Mouse (Mus musculus) forebrain, postnatal 0 days (tissue): ENCODE results near the gene Plk1. TPM values are rescaled to one million over a fixed set of nuclear protein-coding genes. Genes with fewer than 3 reads are reported as not detected.

ENCODE experiments used
- ATAC-seq: fragments of 200-750 bp; cut with Nextera tagmentation; 2 replicates; pipeline ENCODE4 v1.8.0; 2017; ENCODE audit warnings: mild to moderate bottlenecking, moderate library complexity
- DNase-seq: peaks from one replicate; pipeline ENCODE4 v3.0.0-alpha.2; 2015
- H3K27ac ChIP-seq: fragments of 300-500 bp; sonication (generic); 2 replicates; pipeline ENCODE4 v1.5.1; 2014; ENCODE audit warnings: low read depth, mild to moderate bottlenecking, antibody characterized with exemption, low read length, moderate library complexity, mixed read lengths
- H3K27me3 ChIP-seq: fragments of 300-500 bp; sonication (generic); 2 replicates; pipeline ENCODE4 v1.6.1; 2014; ENCODE audit warnings: mild to moderate bottlenecking, low read length, mixed read lengths; ENCODE audit not compliant: insufficient read depth
- H3K36me3 ChIP-seq: fragments of 300-500 bp; sonication (generic); 2 replicates; pipeline ENCODE4 v1.6.1; 2014; ENCODE audit warnings: mild to moderate bottlenecking, moderate library complexity; ENCODE audit not compliant: insufficient read depth
- H3K4me1 ChIP-seq: fragments of 300-500 bp; sonication (generic); 2 replicates; pipeline ENCODE4 v1.6.1; 2014; ENCODE audit warnings: antibody characterized with exemption; ENCODE audit not compliant: insufficient read depth
- H3K4me2 ChIP-seq: fragments of 300-500 bp; sonication (generic); 2 replicates; pipeline ENCODE4 v1.6.1; 2014; ENCODE audit warnings: low read depth, mild to moderate bottlenecking, moderate library complexity
- H3K4me3 ChIP-seq: fragments of 300-500 bp; sonication (generic); 2 replicates; pipeline ENCODE4 v1.5.1; 2014; ENCODE audit warnings: low read depth, low read length, mixed read lengths
- H3K9ac ChIP-seq: fragments of 300-500 bp; sonication (generic); 2 replicates; pipeline ENCODE4 v1.6.1; 2014; ENCODE audit warnings: mild to moderate bottlenecking
- H3K9me3 ChIP-seq: fragments of 300-500 bp; sonication (generic); 2 replicates; pipeline ENCODE4 v1.6.1; 2016; ENCODE audit warnings: low read length
- CTCF ChIP-seq: sonication (generic); IDR thresholded peaks from 2 replicates; pipeline ENCODE4 v1.5.1; 2016; ENCODE audit warnings: antibody characterized with exemption, control low read depth, low read depth
- WGBS: fragments of 180-500 bp; shearing (Covaris S2); extraction: QIAGEN DNeasy Blood & Tissue Kit; methylation state at CpG from one replicate; pipeline ENCODE4 v1.1.7; 2014; 5-methylcytosine and 5-hydroxymethylcytosine counted together
- polyA plus RNA-seq: library from polyadenylated mRNA; unstranded; fragments of >200 nt; fragmentation: Nextera tagmentation; extraction: Ambion mirVana; gene quantifications from 2 replicates; pipeline ENCODE4 v1.2.1, GENCODE M21; 2015
- total RNA-seq: library from RNA; depleted of rRNA; stranded (reverse); fragments of >200 nt; gene quantifications from 2 replicates; pipeline ENCODE4 v1.2.3, GENCODE M21; 2014

The Plk1 gene
- total and polyA plus RNA-seq, 2 experiments from 2014 or later: 7.3 to 10.5 TPM

DNA sequence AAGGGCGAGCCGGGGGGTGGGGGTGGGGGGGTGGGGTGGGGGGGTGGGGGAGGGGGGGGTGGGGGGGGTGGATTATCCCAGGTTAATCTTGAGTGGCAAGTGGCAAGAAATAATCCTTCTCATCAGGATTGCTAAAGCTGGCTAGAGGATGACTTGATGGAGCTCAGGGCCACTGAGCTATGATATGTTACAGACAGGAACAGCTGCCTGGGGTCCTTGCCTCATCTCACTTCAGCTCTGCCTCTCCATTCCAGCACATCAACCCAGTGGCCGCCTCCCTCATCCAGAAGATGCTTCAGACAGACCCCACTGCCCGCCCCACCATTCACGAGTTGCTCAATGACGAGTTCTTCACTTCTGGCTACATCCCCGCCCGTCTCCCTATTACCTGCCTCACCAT lies 4.5 kb downstream of the Plk1 start:
- Histone ChIP-seq H3K36me3 (peaks cover 1% of the 10 kb centered on the region), H3K27ac (no peak overlapping the region), H3K4me3 (no peak overlapping the region), H3K27me3 (no peaks in the 10 kb centered on the region), H3K9ac (no peak overlapping the region), H3K4me2 (no peak overlapping the region), H3K4me1 (peaks cover 5% of the 10 kb centered on the region), H3K9me3 (no peaks in the 10 kb centered on the region)
- 89% methylated on average over 8 of the region's 8 CpGs for whole genome bisulfite sequencing
- DNase-seq: no peak
- TF ChIP-seq CTCF: no peak
- ATAC-seq: no peak

DNA sequence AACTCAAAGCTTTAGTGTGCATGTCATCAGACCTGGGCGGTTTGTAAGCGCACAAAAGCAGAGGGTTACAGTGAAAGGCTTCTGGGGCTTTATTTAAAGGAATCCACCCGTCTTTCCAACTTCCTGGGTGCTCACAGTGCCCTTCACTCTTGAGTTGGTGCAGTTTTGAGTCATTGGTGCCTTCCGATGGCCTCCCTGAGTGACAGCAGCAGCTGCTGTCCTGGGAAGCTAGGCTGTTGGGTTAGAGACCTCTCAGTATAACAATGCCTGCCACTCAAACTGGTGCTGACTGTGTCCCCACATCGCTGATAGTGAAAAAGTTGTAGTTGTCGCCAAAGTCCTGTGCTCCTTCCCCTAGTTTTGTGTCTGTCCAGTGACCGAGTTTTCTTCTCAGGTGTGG lies 8.0 kb downstream of the Plk1 start:
- WGBS: 86% methylated on average over 7 of the region's 7 CpGs
- no peaks in the 10 kb centered on the region for H3K9me3 ChIP-seq
- DNase-seq (no peak), ATAC-seq (no peak)
- no peak overlapping the region for H3K4me2 ChIP-seq
- no peaks in the 10 kb centered on the region for H3K27me3 ChIP-seq
- peaks cover 6% of the 10 kb centered on the region for H3K36me3 ChIP-seq
- no peak overlapping the region for H3K4me3 ChIP-seq
- H3K4me1 ChIP-seq: no peaks in the 10 kb centered on the region
- H3K9ac ChIP-seq: no peak overlapping the region
- no peak overlapping the region for H3K27ac ChIP-seq
- TF ChIP-seq CTCF: no peak

DNA sequence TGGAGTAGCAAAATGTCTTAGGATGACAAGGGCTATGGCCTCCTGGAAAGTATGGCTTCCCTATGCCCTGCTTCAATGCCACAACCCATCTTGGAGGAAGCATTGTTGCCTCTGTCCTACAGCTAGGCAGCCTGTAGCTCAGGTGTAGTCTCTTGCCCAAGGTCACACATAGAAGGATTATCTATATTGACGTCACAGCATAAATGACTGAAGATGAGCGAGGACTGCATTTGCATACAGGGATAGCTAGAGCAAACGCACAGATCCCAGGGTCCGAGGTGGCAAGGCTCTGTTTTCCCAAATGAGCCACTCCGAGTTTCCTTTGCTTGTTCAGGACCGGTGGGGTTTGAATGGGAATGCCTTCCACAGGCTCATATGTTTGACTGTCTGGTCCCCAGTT lies 11.5 kb downstream of the Plk1 start:
- no peak for DNase-seq
- no peak for ATAC-seq
- Histone ChIP-seq H3K27ac (no peak overlapping the region), H3K4me3 (no peak overlapping the region), H3K4me1 (no peaks in the 10 kb centered on the region), H3K4me2 (no peak overlapping the region), H3K9ac (no peak overlapping the region), H3K27me3 (no peaks in the 10 kb centered on the region), H3K9me3 (no peaks in the 10 kb centered on the region), H3K36me3 (peaks cover 6% of the 10 kb centered on the region)
- TF ChIP-seq CTCF: no peak
- 81% methylated on average over 6 of the region's 6 CpGs for WGBS

DNA sequence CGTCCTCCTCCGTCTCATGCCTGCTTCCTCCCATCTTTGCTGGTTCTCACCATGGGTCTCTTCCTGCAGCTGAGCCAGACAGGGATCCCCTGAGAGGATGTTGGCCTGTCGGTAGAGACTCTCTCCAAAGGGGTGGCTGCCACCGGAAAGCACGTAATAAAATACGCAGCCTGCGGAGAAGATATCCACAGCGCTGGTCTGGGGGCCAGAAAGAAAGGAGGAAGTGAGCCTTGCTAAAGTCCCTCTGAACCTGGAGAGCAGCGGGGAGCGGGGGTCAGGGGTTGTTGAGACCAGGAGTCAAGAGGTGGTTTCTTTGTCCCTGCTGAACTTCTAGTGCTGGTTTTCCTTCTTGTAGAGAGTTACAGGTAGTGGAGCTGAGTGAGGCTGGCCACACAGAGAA lies 12.4 kb downstream of the Plk1 start:
- Histone ChIP-seq H3K9ac (no peak overlapping the region), H3K9me3 (no peaks in the 10 kb centered on the region), H3K4me3 (no peak overlapping the region), H3K4me1 (no peaks in the 10 kb centered on the region), H3K27ac (no peak overlapping the region), H3K36me3 (peaks cover 6% of the 10 kb centered on the region), H3K4me2 (no peak overlapping the region), H3K27me3 (no peaks in the 10 kb centered on the region)
- no peak for TF ChIP-seq CTCF
- 80% methylated on average over 10 of the region's 10 CpGs for WGBS
- DNase-seq (no peak), ATAC-seq (no peak)

DNA sequence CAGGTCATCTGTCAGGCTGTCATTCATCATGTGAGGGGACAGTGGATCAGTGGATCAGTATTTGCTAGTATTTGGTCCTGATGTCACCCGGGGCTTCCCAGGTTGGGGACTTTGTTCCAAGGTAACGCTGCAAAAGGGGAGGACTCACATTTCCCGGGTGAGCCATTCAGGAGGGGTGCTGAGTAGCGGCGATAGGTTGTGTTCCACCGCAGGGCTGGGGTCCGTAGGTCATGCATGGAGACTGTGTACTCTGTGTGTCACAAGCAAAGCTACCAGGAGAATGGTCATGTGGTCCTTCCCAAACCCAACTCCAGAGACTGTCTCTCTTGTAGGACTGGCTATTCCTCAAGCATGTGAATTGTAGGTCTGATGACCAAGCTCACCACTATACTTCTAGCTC lies 21.5 kb downstream of the Plk1 start:
- no peak for TF ChIP-seq CTCF
- Histone ChIP-seq H3K4me3 (no peak overlapping the region), H3K27ac (no peak overlapping the region), H3K9ac (no peak overlapping the region), H3K4me2 (no peak overlapping the region), H3K9me3 (no peaks in the 10 kb centered on the region), H3K36me3 (no peaks in the 10 kb centered on the region), H3K4me1 (no peaks in the 10 kb centered on the region), H3K27me3 (no peaks in the 10 kb centered on the region)
- DNase-seq (no peak), ATAC-seq (no peak)
- 90% methylated on average over 7 of the region's 7 CpGs for WGBS

DNA sequence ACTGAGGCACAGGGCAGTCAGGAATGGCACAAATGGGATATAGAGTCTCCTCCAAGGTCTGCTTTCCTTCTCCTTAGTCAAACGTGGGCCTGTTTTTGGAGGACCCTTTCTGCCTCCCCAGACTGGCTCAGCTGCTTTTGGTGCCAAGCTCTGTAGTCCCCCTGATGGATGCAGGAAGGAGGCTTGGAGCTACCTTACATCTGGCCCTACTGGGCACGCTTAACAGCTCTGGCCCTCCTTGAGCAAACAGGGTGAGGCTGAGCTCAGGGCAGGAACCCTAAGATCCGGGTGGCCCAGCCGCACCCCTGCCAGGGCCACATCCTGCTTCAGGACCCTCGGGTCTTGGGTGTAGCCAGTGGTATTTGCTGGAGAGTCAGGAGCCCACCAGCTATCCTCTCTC lies 25.3 kb downstream of the Plk1 start:
- 77% methylated on average over 5 of the region's 5 CpGs for whole genome bisulfite sequencing
- H3K4me3 ChIP-seq: no peak overlapping the region
- no peak overlapping the region for H3K27ac ChIP-seq
- no peaks in the 10 kb centered on the region for H3K4me1 ChIP-seq
- H3K9me3 ChIP-seq: no peaks in the 10 kb centered on the region
- no peak for TF ChIP-seq CTCF
- no peak overlapping the region for H3K9ac ChIP-seq
- H3K4me2 ChIP-seq: no peak overlapping the region
- DNase-seq: no peak
- no peak for ATAC-seq
- H3K27me3 ChIP-seq: no peaks in the 10 kb centered on the region
- H3K36me3 ChIP-seq: no peaks in the 10 kb centered on the region

DNA sequence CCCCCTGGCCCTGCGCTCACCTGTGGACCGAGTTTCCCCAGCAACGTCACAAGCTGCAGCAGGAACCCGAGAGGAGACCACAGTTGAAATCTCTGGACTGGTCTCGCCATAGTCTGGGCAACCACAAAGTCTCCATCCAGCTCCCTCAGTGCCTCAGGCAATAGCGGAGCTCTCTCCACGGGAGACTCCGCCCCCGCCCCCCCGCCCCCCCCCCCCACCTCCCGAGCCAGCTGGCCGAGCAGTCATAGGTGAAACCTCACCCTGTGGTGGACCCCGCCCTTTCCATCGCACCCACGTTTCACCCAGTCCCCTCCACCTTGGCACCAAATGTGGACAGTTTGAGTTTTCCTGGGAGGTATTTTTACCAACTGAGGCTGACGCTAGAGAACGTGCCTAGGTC lies 26.8 kb downstream of the Plk1 start, which contains the start of gene Ern2:
Gene Ern2 (minus strand): TSS at position 165 of the 400 bp plus-strand sequence.
- no peak within 1 kb of the TSS for H3K27ac ChIP-seq
- no peak for ATAC-seq
- H3K27me3 ChIP-seq: no peaks in the 10 kb centered on the region
- H3K36me3 ChIP-seq: no peaks in the 10 kb centered on the region
- DNase-seq: no peak
- no peak within 1 kb of the TSS for H3K9ac ChIP-seq
- no peak within 1 kb of the TSS for H3K4me3 ChIP-seq
- H3K4me2 ChIP-seq: peak within 1 kb of the TSS; percentile 35
- TF ChIP-seq CTCF: no peak
- no peaks in the 10 kb centered on the region for H3K9me3 ChIP-seq
- WGBS: 26% methylated on average over 17 of the region's 17 CpGs
- H3K4me1 ChIP-seq: no peaks in the 10 kb centered on the region

DNA sequence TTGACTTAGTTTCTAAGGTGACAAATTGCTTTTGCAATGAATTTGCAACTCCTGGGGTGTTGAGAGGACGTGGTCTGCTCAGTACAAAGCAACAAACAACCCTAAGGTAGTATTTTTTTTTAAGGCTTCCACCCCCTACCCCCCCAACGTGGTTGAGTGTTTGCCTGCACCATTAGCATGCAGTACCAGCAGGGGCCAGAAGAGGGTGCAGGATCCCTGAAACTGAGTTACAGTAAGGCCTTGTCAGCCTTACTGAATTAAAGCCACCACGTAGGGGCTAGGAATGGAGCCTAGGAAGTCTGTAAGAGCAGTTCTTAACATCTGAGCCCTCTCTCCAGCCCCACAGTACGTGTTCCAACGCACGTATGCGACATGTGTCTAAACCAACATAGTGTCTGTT lies 30.2 kb downstream of the Plk1 start:
- Histone ChIP-seq H3K9me3 (no peaks in the 10 kb centered on the region), H3K27ac (no peak overlapping the region), H3K36me3 (no peaks in the 10 kb centered on the region), H3K9ac (no peak overlapping the region), H3K4me3 (no peak overlapping the region), H3K27me3 (no peaks in the 10 kb centered on the region), H3K4me1 (no peaks in the 10 kb centered on the region), H3K4me2 (no peak overlapping the region)
- 25% methylated on average over 7 of the region's 7 CpGs for WGBS
- DNase-seq (peak; percentile 71), ATAC-seq (peak; percentile 53; the same call in 1 of the 2 replicates)
- peak; percentile 89 for TF ChIP-seq CTCF
